Mouse (Mus musculus): ENCODE data around the gene Rpl10l. TPM values are rescaled to one million over a fixed set of nuclear protein-coding genes. Genes with fewer than 3 reads are reported as not detected.

Gene Rpl10l
- not detected in 2 replicates for polyA plus RNA-seq (2014; fragmentation: Nextera tagmentation; extraction: Ambion mirVana)

GRCm38 (mm10) chr12:66283991-66284622 lies at the start of gene Rpl10l:
Gene Rpl10l (minus strand): TSS chr12:66284401.
- ATAC-seq (ENCODE audit: low FRiP score) = no peak
- H3K4me3 ChIP-seq (ENCODE audit: low read depth, low read length) = no peak within 1 kb of the TSS
- no peak within 1 kb of the TSS for H3K4me2 ChIP-seq
- no peaks in the 10 kb centered on the region for H3K4me1 ChIP-seq (ENCODE audit: control insufficient read depth, insufficient read depth, low read length)
- H3K27me3 ChIP-seq (ENCODE audit: control insufficient read depth, insufficient read depth, low read length) = no peaks in the 10 kb centered on the region
- H3K9me3 ChIP-seq (ENCODE audit: control insufficient read depth, low read length) = peaks cover 5% of the 10 kb centered on the region; the same call in 1 of the 2 replicates
- no peak within 1 kb of the TSS for H3K9ac ChIP-seq (ENCODE audit: low read length)
- DNase-seq (ENCODE audit: low spot score, missing footprints) = no peak
- no peaks in the 10 kb centered on the region for H3K36me3 ChIP-seq (ENCODE audit: control insufficient read depth, insufficient read depth, low read length)
- WGBS = 96% methylated on average over 44 of the region's 44 CpGs
- H3K27ac ChIP-seq (ENCODE audit: low read depth, low read length) = no peak within 1 kb of the TSS

- Histone ChIP-seq H3K27me3 (ENCODE audit: control insufficient read depth, insufficient read depth, low read length) (no peaks in the 10 kb centered on the region), H3K9ac (ENCODE audit: low read length) (no peak overlapping the region), H3K4me1 (ENCODE audit: control insufficient read depth, insufficient read depth, low read length) (no peaks in the 10 kb centered on the region), H3K27ac (ENCODE audit: low read depth, low read length) (no peak overlapping the region), H3K36me3 (ENCODE audit: control insufficient read depth, insufficient read depth, low read length) (no peaks in the 10 kb centered on the region), H3K4me2 (no peak overlapping the region), H3K9me3 (ENCODE audit: control insufficient read depth, low read length) (no peaks in the 10 kb centered on the region), H3K4me3 (ENCODE audit: low read depth, low read length) (no peak overlapping the region)
- 81% methylated on average over 3 of the region's 3 CpGs for WGBS
- peak; percentile 62 for DNase-seq (ENCODE audit: low spot score, missing footprints)
- no peak for ATAC-seq (ENCODE audit: low FRiP score)
Measured at GRCm38 (mm10) chr12:66275890-66276289, 8.3 kb downstream of the Rpl10l start.

- H3K9me3 ChIP-seq (ENCODE audit: control insufficient read depth, low read length) = no peaks in the 10 kb centered on the region
- H3K27ac ChIP-seq (ENCODE audit: low read depth, low read length) = no peak overlapping the region
- H3K27me3 ChIP-seq (ENCODE audit: control insufficient read depth, insufficient read depth, low read length) = no peaks in the 10 kb centered on the region
- no peaks in the 10 kb centered on the region for H3K4me1 ChIP-seq (ENCODE audit: control insufficient read depth, insufficient read depth, low read length)
- H3K36me3 ChIP-seq (ENCODE audit: control insufficient read depth, insufficient read depth, low read length) = no peaks in the 10 kb centered on the region
- DNase-seq (ENCODE audit: low spot score, missing footprints) = no peak
- WGBS = 90% methylated on average over 6 of the region's 6 CpGs
- no peak overlapping the region for H3K9ac ChIP-seq (ENCODE audit: low read length)
- H3K4me2 ChIP-seq = no peak overlapping the region
- H3K4me3 ChIP-seq (ENCODE audit: low read depth, low read length) = no peak overlapping the region
- no peak for ATAC-seq (ENCODE audit: low FRiP score)
Measured at GRCm38 (mm10) chr12:66245461-66246099, 38.6 kb downstream of the Rpl10l start.

- 90% methylated on average over 3 of the region's 3 CpGs for WGBS
- Histone ChIP-seq H3K9ac (ENCODE audit: low read length) (no peak overlapping the region), H3K4me1 (ENCODE audit: control insufficient read depth, insufficient read depth, low read length) (no peaks in the 10 kb centered on the region), H3K9me3 (ENCODE audit: control insufficient read depth, low read length) (no peaks in the 10 kb centered on the region), H3K4me2 (no peak overlapping the region), H3K36me3 (ENCODE audit: control insufficient read depth, insufficient read depth, low read length) (no peaks in the 10 kb centered on the region), H3K27me3 (ENCODE audit: control insufficient read depth, insufficient read depth, low read length) (no peaks in the 10 kb centered on the region), H3K27ac (ENCODE audit: low read depth, low read length) (no peak overlapping the region), H3K4me3 (ENCODE audit: low read depth, low read length) (no peak overlapping the region)
- DNase-seq (ENCODE audit: low spot score, missing footprints) = no peak
- ATAC-seq (ENCODE audit: low FRiP score) = no peak
Measured at GRCm38 (mm10) chr12:66234158-66234557, 50.0 kb downstream of the Rpl10l start.

Data from midbrain, embryonic 11.5 days (tissue).